Mouse (Mus musculus) liver, embryonic 13.5 days (tissue): ENCODE data around the gene Cnst. TPM values are rescaled to one million over a fixed set of nuclear protein-coding genes. Genes with fewer than 3 reads are reported as not detected.

ENCODE experiments used
- ATAC-seq: fragments of 200-750 bp; cut with Nextera tagmentation; 2 replicates; pipeline ENCODE4 v1.8.0; 2017; ENCODE audit warnings: low read depth, mild to moderate bottlenecking, moderate number of reproducible peaks, moderate library complexity
- DNase-seq: peaks from one replicate; pipeline ENCODE4 v3.0.0; 2022
- H3K27ac ChIP-seq: fragments of 300-500 bp; sonication (generic); 2 replicates; pipeline ENCODE4 v1.5.1; 2015; ENCODE audit warnings: moderate library complexity, mild to moderate bottlenecking, inconsistent platforms
- H3K27me3 ChIP-seq: fragments of 300-500 bp; sonication (generic); 2 replicates; pipeline ENCODE4 v1.6.1; 2015; ENCODE audit warnings: mild to moderate bottlenecking, inconsistent platforms
- H3K36me3 ChIP-seq: fragments of 300-500 bp; sonication (generic); 2 replicates; pipeline ENCODE4 v1.6.1; 2015; ENCODE audit warnings: mild to moderate bottlenecking, inconsistent platforms
- H3K4me1 ChIP-seq: fragments of 300-500 bp; sonication (generic); replicated peaks from 2 replicates; pipeline ENCODE4 v1.6.1; 2015; ENCODE audit warnings: inconsistent platforms
- H3K4me2 ChIP-seq: fragments of 300-500 bp; sonication (generic); 2 replicates; pipeline ENCODE4 v1.6.1; 2015; ENCODE audit warnings: inconsistent platforms, mild to moderate bottlenecking, moderate library complexity
- H3K4me3 ChIP-seq: fragments of 300-500 bp; sonication (generic); replicated peaks from 2 replicates; pipeline ENCODE4 v1.5.1; 2015; ENCODE audit warnings: mild to moderate bottlenecking, inconsistent platforms
- H3K9ac ChIP-seq: fragments of 300-500 bp; sonication (generic); 2 replicates; pipeline ENCODE4 v1.6.1; 2015; ENCODE audit warnings: mild to moderate bottlenecking, inconsistent platforms
- H3K9me3 ChIP-seq: fragments of 300-500 bp; sonication (generic); replicated peaks from 2 replicates; pipeline ENCODE4 v1.6.1; 2016; ENCODE audit warnings: inconsistent platforms
- WGBS: fragments of 180-500 bp; shearing (Covaris S2); methylation state at CpG from one replicate; pipeline ENCODE4 v1.1.7; 2015; ENCODE audit not compliant: insufficient replicate concordance; 5-methylcytosine and 5-hydroxymethylcytosine counted together
- polyA plus RNA-seq: library from polyadenylated mRNA; unstranded; fragments of >200 nt; fragmentation: Nextera tagmentation; extraction: Ambion mirVana; gene quantifications from 2 replicates; pipeline ENCODE4 v1.2.1, GENCODE M21; 2015

Gene Cnst
- polyA plus RNA-seq, 1 experiment from 2014 or later, result 10.7 TPM

- H3K27ac ChIP-seq, result no peak overlapping the region
- no peak overlapping the region for H3K4me2 ChIP-seq
- H3K9ac ChIP-seq, result no peak overlapping the region
- H3K4me3 ChIP-seq, result no peak overlapping the region
- DNase-seq (no peak), ATAC-seq (no peak)
- H3K36me3 ChIP-seq, result no peaks in the 10 kb centered on the region
- no peaks in the 10 kb centered on the region for H3K27me3 ChIP-seq
- no peaks in the 10 kb centered on the region for H3K9me3 ChIP-seq
- peaks cover 43% of the 10 kb centered on the region for H3K4me1 ChIP-seq
- 72% methylated on average over 3 of the region's 3 CpGs for WGBS
Measured at GRCm38 (mm10) chr1:179556921-179557320, 10.8 kb downstream of the Cnst start.

GRCm38 (mm10) chr1:179559446-179560194 is 13.4 kb downstream of the Cnst start:
- no peak overlapping the region for H3K4me3 ChIP-seq
- no peaks in the 10 kb centered on the region for H3K27me3 ChIP-seq
- H3K27ac ChIP-seq, result no peak overlapping the region
- H3K4me2 ChIP-seq, result no peak overlapping the region
- H3K4me1 ChIP-seq, result peaks cover 18% of the 10 kb centered on the region
- ATAC-seq (no peak), DNase-seq (no peak)
- no peaks in the 10 kb centered on the region for H3K36me3 ChIP-seq
- no peak overlapping the region for H3K9ac ChIP-seq
- H3K9me3 ChIP-seq, result no peaks in the 10 kb centered on the region
- 59% methylated on average over 11 of the region's 11 CpGs for WGBS

GRCm38 (mm10) chr1:179560845-179561430 is 14.8 kb downstream of the Cnst start:
- ATAC-seq (no peak), DNase-seq (no peak)
- 84% methylated on average over 6 of the region's 6 CpGs for WGBS
- Histone ChIP-seq H3K4me1 (peaks cover 22% of the 10 kb centered on the region), H3K27ac (no peak overlapping the region), H3K9ac (no peak overlapping the region), H3K4me2 (no peak overlapping the region), H3K4me3 (no peak overlapping the region), H3K36me3 (no peaks in the 10 kb centered on the region), H3K27me3 (no peaks in the 10 kb centered on the region), H3K9me3 (no peaks in the 10 kb centered on the region)

DNA sequence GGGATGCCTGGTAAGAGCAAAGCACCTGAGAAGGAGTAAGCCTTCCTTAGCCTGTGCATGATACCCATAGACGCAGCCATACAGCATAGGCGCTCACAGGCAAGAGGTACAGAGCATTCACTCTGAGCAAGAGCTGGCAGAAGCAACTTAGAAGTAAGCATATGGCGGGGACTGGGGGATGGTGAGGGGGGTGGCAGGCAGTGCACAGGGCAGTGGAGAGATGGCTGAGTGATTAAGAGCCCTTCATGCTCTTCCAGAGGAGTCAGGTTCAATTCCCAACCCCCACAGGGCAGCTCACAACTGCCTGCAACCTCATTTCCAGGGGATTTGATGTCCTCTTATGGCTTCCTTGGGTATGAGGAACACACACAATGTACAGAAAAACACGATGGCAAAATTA is 17.0 kb downstream of the Cnst start:
- no peak for ATAC-seq
- peaks cover 35% of the 10 kb centered on the region for H3K4me1 ChIP-seq

GRCm38 (mm10) chr1:179563926-179564325 is 17.8 kb downstream of the Cnst start:
- Histone ChIP-seq H3K9me3 (no peaks in the 10 kb centered on the region), H3K9ac (no peak overlapping the region), H3K4me1 (peaks cover 42% of the 10 kb centered on the region), H3K4me3 (no peak overlapping the region), H3K36me3 (no peaks in the 10 kb centered on the region), H3K4me2 (no peak overlapping the region), H3K27ac (no peak overlapping the region), H3K27me3 (no peaks in the 10 kb centered on the region)
- no peak for ATAC-seq
- DNase-seq, result no peak
- WGBS, result 86% methylated on average over 5 of the region's 5 CpGs

More for the DNA sequence above, 17.0 kb downstream of the Cnst start:
- Histone ChIP-seq H3K4me2 (no peak overlapping the region), H3K9me3 (no peaks in the 10 kb centered on the region), H3K36me3 (no peaks in the 10 kb centered on the region), H3K4me3 (no peak overlapping the region), H3K27ac (no peak overlapping the region), H3K9ac (no peak overlapping the region), H3K27me3 (no peaks in the 10 kb centered on the region)
- no peak for DNase-seq
- WGBS, result 77% methylated on average over 4 of the region's 4 CpGs

DNA sequence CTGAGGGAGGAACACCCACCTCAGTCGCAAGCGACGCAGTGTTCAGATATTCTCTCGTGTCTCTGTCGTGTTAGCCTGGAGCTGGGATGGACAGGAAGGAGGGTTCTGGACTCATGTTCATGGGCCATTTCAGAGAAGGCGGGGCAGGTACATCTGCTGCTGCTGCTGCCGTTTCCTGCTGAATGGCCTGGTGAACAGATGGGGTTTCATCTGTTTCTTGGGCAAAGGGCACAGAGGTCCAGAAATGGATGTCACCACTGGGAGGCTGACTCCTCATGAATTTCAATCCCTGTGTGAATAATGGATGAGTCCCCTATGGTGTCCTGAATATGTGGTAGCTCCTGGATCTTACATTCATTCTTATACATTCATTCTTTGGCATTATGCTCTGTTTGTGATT is 21.4 kb downstream of the Cnst start:
- Histone ChIP-seq H3K4me1 (peaks cover 41% of the 10 kb centered on the region), H3K4me2 (no peak overlapping the region), H3K9me3 (no peaks in the 10 kb centered on the region), H3K27me3 (no peaks in the 10 kb centered on the region), H3K4me3 (no peak overlapping the region), H3K36me3 (no peaks in the 10 kb centered on the region), H3K9ac (no peak overlapping the region), H3K27ac (no peak overlapping the region)
- WGBS, result 76% methylated on average over 7 of the region's 7 CpGs
- no peak for ATAC-seq
- no peak for DNase-seq

- Histone ChIP-seq H3K27me3 (no peaks in the 10 kb centered on the region), H3K36me3 (no peaks in the 10 kb centered on the region), H3K9me3 (no peaks in the 10 kb centered on the region), H3K4me3 (no peak overlapping the region), H3K9ac (no peak overlapping the region), H3K27ac (peak overlapping the region; percentile 54; the same call in 1 of the 2 replicates), H3K4me1 (peaks cover 51% of the 10 kb centered on the region), H3K4me2 (no peak overlapping the region)
- ATAC-seq, result peak; percentile 59
- 45% methylated on average over 4 of the region's 4 CpGs for WGBS
- DNase-seq, result no peak
Measured at GRCm38 (mm10) chr1:179568690-179569398, 22.7 kb downstream of the Cnst start.

GRCm38 (mm10) chr1:179570482-179570881 is 24.3 kb downstream of the Cnst start:
- Histone ChIP-seq H3K4me1 (peaks cover 57% of the 10 kb centered on the region), H3K36me3 (no peaks in the 10 kb centered on the region)
- ATAC-seq, result peak; percentile 44; the same call in 1 of the 2 replicates

GRCm38 (mm10) chr1:179571686-179572085 is 25.5 kb downstream of the Cnst start:
- no peaks in the 10 kb centered on the region for H3K36me3 ChIP-seq
- peaks cover 51% of the 10 kb centered on the region for H3K4me1 ChIP-seq
- H3K4me3 ChIP-seq, result no peak overlapping the region
- no peak overlapping the region for H3K9ac ChIP-seq
- no peak for DNase-seq
- H3K9me3 ChIP-seq, result no peaks in the 10 kb centered on the region
- no peak for ATAC-seq
- 82% methylated on average over 4 of the region's 4 CpGs for WGBS
- no peaks in the 10 kb centered on the region for H3K27me3 ChIP-seq
- no peak overlapping the region for H3K4me2 ChIP-seq
- H3K27ac ChIP-seq, result no peak overlapping the region

More at GRCm38 (mm10) chr1:179570482-179570881, 24.3 kb downstream of the Cnst start:
- DNase-seq, result no peak
- H3K9ac ChIP-seq, result no peak overlapping the region
- H3K4me3 ChIP-seq, result no peak overlapping the region
- WGBS, result 94% methylated on average over 1 of the region's 1 CpGs
- H3K27me3 ChIP-seq, result no peaks in the 10 kb centered on the region
- H3K9me3 ChIP-seq, result no peaks in the 10 kb centered on the region
- H3K4me2 ChIP-seq, result no peak overlapping the region
- no peak overlapping the region for H3K27ac ChIP-seq

DNA sequence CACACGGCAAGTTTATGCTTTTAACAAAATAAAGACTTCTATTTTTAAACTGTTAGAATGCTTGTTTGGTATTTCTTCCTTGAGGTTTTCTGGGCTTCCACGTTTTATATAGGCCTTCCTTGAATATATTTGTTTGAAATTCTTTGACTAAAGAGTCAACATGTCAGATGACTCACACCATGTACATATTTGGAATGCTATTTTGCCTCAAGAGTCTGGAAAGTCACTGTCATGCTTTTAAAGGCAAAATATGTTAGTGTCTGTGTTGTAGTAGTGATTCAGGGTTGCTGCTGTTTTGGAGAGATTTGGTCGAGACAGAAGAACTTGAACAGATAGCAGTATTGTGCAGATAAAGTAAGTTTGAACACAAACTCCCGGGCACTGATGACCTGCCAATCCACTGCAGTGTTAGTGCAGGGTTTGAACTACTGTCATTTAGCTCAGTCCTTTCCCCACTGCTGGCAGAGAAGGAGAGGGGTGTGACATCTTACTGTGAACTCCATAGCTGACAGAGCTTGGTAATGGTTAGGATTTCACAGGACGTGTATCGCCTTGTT is 27.6 kb downstream of the Cnst start:
- Histone ChIP-seq H3K27ac (no peak overlapping the region), H3K4me1 (peaks cover 48% of the 10 kb centered on the region), H3K4me2 (no peak overlapping the region), H3K27me3 (no peaks in the 10 kb centered on the region), H3K9ac (no peak overlapping the region), H3K4me3 (no peak overlapping the region), H3K36me3 (0 out of 2 replicates have a peak, but pooled peaks cover under 1% of the 10 kb centered on the region), H3K9me3 (no peaks in the 10 kb centered on the region)
- DNase-seq (no peak), ATAC-seq (no peak)
- WGBS, result 54% methylated on average over 6 of the region's 6 CpGs

- Histone ChIP-seq H3K27ac (peak overlapping the region; percentile 60), H3K9ac (peak overlapping the region; percentile 22; the same call in 1 of the 2 replicates), H3K4me1 (peaks cover 75% of the 10 kb centered on the region), H3K27me3 (no peaks in the 10 kb centered on the region), H3K36me3 (peaks cover 24% of the 10 kb centered on the region), H3K9me3 (no peaks in the 10 kb centered on the region), H3K4me3 (no peak overlapping the region), H3K4me2 (peak overlapping the region; percentile 37)
- 28% methylated on average over 6 of the region's 6 CpGs for WGBS
- peak; percentile 60; the same call in 1 of the 2 replicates for ATAC-seq
- DNase-seq, result no peak
Measured at GRCm38 (mm10) chr1:179578625-179579024, 32.5 kb downstream of the Cnst start.
